In genomic region chr6:4430704-4431310, GRCm38 (mm10) we compare ENCODE assay signal across 11 mouse cellular contexts.
DNase-seq lines count a peak whose midpoint lies in the region; ATAC-seq and TF ChIP-seq lines count a peak whose summit lies in the region.
"Had no signal": no experiment of that assay in that cellular context is flagged by ENCODE, and none has a peak within 500 bp of the region (broad histone marks: within the 10 kb centered on the region; RNA-seq: fewer than 3 reads in every experiment).

No protein-coding gene starts in this region.

- 27% methylated on average over 1 of the region's 1 CpGs for WGBS in lung, embryonic 14.5 days
- WGBS in hindbrain, postnatal 0 days, result 33% methylated on average over 1 of the region's 1 CpGs

- H3K9ac ChIP-seq in lung, embryonic 14.5 days, result no peak overlapping the region
- H3K9ac ChIP-seq in hindbrain, postnatal 0 days (replicated peaks; ENCODE audit: low read length), result no peak overlapping the region

- H3K27ac ChIP-seq in lung, embryonic 14.5 days (ENCODE audit: low read depth), result peak overlapping the region; percentile 43; the same call in 1 of the 2 replicates
- peak overlapping the region; percentile 54; the same call in 1 of the 2 replicates for H3K27ac ChIP-seq in hindbrain, postnatal 0 days

- ATAC-seq in lung, embryonic 14.5 days (ENCODE audit: insufficient read depth), result peak; percentile 62; the same call in 1 of the 2 replicates
- ATAC-seq in hindbrain, postnatal 0 days, result peak; percentile 59

- H3K36me3 ChIP-seq in lung, embryonic 14.5 days (ENCODE audit: insufficient read depth), result no peaks in the 10 kb centered on the region
- H3K36me3 ChIP-seq in hindbrain, postnatal 0 days (ENCODE audit: insufficient read depth, low read length), result no peaks in the 10 kb centered on the region

- H3K27me3 ChIP-seq in lung, embryonic 14.5 days (ENCODE audit: insufficient read depth, low read length), result no peaks in the 10 kb centered on the region
- H3K27me3 ChIP-seq in hindbrain, postnatal 0 days (ENCODE audit: insufficient read depth, low read length), result no peaks in the 10 kb centered on the region

- H3K9me3 ChIP-seq in lung, embryonic 14.5 days (ENCODE audit: low read depth, low read length), result no peaks in the 10 kb centered on the region
- no peaks in the 10 kb centered on the region for H3K9me3 ChIP-seq in hindbrain, postnatal 0 days (ENCODE audit: low read length)

- no peak for TF ChIP-seq CTCF in lung, embryonic 14.5 days (IDR thresholded peaks at IDR 0.05; ENCODE audit: low read depth)
- TF ChIP-seq CTCF in hindbrain, postnatal 0 days (IDR thresholded peaks at IDR 0.05; ENCODE audit: low read depth), result no peak

- peak; percentile 12 to 13 for DNase-seq in heart, adult 18-20 months
- DNase-seq in heart, adult 8-10 months (ENCODE audit: low spot score), result no peak
- DNase-seq in lung, embryonic 14.5 days, result peak; percentile 65
- DNase-seq in lung, postnatal 14 days, result no peak
- peak; percentile 85 for DNase-seq in adipocyte (ENCODE audit: low spot score)
- DNase-seq in hindbrain, postnatal 0 days (ENCODE audit: low spot score), result peak; percentile 65
- no peak for DNase-seq in gastrocnemius, postnatal 36 days
- DNase-seq in kidney, postnatal 14 days, result no peak
- DNase-seq: cerebellum, postnatal 25 days; kidney, adult 2 months; thymus, postnatal 14 days had no signal

- intact Hi-C loops in gastrocnemius, postnatal 36 days (cut with DNase I), result no loop called here

- no peak overlapping the region for H3K4me2 ChIP-seq in lung, embryonic 14.5 days
- H3K4me2 ChIP-seq in hindbrain, postnatal 0 days (ENCODE audit: low read depth, low read length), result no peak overlapping the region

- H3K4me3 ChIP-seq in lung, embryonic 14.5 days (ENCODE audit: low read depth, low read length), result no peak overlapping the region
- no peak overlapping the region for H3K4me3 ChIP-seq in hindbrain, postnatal 0 days (ENCODE audit: low read length)

- no peaks in the 10 kb centered on the region for H3K4me1 ChIP-seq in lung, embryonic 14.5 days (ENCODE audit: insufficient read depth)
- H3K4me1 ChIP-seq in hindbrain, postnatal 0 days (ENCODE audit: insufficient read depth, low read length), result no peaks in the 10 kb centered on the region

Comparison
In these comparisons a context has a peak if more than half of its experiments do, and no peak if none do; other contexts are left out.
1. DNase-seq: peak in heart, adult 18-20 months (2 of 2), lung, embryonic 14.5 days (single experiment), adipocyte (single experiment) and hindbrain, postnatal 0 days (single experiment); none in heart, adult 8-10 months (single experiment), lung, postnatal 14 days (single experiment), gastrocnemius, postnatal 36 days (0 of 2) and kidney, postnatal 14 days (single experiment).